Mouse (Mus musculus) stomach, embryonic 16.5 days (tissue): ENCODE results near the gene Zc3h15. TPM values are rescaled to one million over a fixed set of nuclear protein-coding genes. Genes with fewer than 3 reads are reported as not detected.

Source experiments
- ATAC-seq: fragments of 200-750 bp; cut with Nextera tagmentation; 2 replicates; pipeline ENCODE4 v1.8.0; 2017; ENCODE audit warnings: moderate number of reproducible peaks, moderate TSS enrichment; ENCODE audit not compliant: insufficient read depth, low FRiP score
- H3K27ac ChIP-seq: fragments of 300-500 bp; sonication (generic); 2 replicates; pipeline ENCODE4 v1.5.1; 2014; ENCODE audit warnings: low read length
- H3K27me3 ChIP-seq: fragments of 300-500 bp; sonication (generic); 2 replicates; pipeline ENCODE4 v1.6.1; 2014; ENCODE audit warnings: low read length, control low read depth, mixed read lengths; ENCODE audit not compliant: control insufficient read depth, insufficient read depth
- H3K36me3 ChIP-seq: fragments of 300-500 bp; sonication (generic); 2 replicates; pipeline ENCODE4 v1.6.1; 2014; ENCODE audit warnings: low read length; ENCODE audit not compliant: control insufficient read depth, insufficient read depth
- H3K4me1 ChIP-seq: fragments of 300-500 bp; sonication (generic); 2 replicates; pipeline ENCODE4 v1.6.1; 2014; ENCODE audit warnings: low read length, control low read depth, mixed read lengths; ENCODE audit not compliant: control insufficient read depth, insufficient read depth
- H3K4me2 ChIP-seq: fragments of 300-500 bp; sonication (generic); 2 replicates; pipeline ENCODE4 v1.6.1; 2014; ENCODE audit warnings: low read depth, low read length, mixed read lengths
- H3K4me3 ChIP-seq: fragments of 300-500 bp; sonication (generic); replicated peaks from 2 replicates; pipeline ENCODE4 v1.5.1; 2014; ENCODE audit warnings: mild to moderate bottlenecking, low read length
- H3K9ac ChIP-seq: fragments of 300-500 bp; sonication (generic); 2 replicates; pipeline ENCODE4 v1.6.1; 2014; ENCODE audit warnings: low read length
- H3K9me3 ChIP-seq: fragments of 300-500 bp; sonication (generic); replicated peaks from 2 replicates; pipeline ENCODE4 v1.6.1; 2016; ENCODE audit warnings: low read length, control low read depth; ENCODE audit not compliant: control insufficient read depth
- WGBS: fragments of 180-500 bp; shearing (Covaris S2); extraction: QIAGEN DNeasy Blood & Tissue Kit; methylation state at CpG from one replicate; pipeline ENCODE4 v1.1.7; 2014; 5-methylcytosine and 5-hydroxymethylcytosine counted together
- polyA plus RNA-seq: library from polyadenylated mRNA; unstranded; fragments of >200 nt; fragmentation: Nextera tagmentation; extraction: Ambion mirVana; gene quantifications from 2 replicates; pipeline ENCODE4 v1.2.1, GENCODE M21; 2015

Zc3h15 gene
- polyA plus RNA-seq, 1 experiment from 2014 or later: 120 TPM

DNA sequence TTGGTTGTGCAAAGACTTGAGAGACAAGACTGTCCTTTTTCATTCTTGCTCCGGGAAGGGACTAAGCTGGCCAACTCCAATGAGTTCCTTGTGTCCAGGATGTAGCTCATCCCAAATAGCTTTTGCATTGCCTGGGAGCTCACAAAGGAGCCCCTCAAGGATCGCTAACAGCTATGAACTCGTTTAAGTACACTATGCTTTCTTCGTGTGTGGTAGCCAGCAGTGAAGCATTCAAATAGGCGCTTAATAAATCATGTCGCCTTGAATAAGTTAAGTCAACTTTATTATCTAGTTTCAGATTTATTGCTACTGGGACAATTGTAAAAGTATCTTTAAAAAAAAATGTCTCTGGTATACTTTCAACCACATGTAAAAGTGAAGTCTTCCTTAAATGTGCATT is 37.5 kb downstream of the Zc3h15 start:
- ATAC-seq: 0 out of 2 replicates have a peak, but pooled peaks have one; percentile 14
- Histone ChIP-seq H3K36me3 (no peaks in the 10 kb centered on the region), H3K4me1 (peaks cover 6% of the 10 kb centered on the region; the same call in 1 of the 2 replicates), H3K27me3 (no peaks in the 10 kb centered on the region), H3K4me2 (no peak overlapping the region), H3K9me3 (no peaks in the 10 kb centered on the region), H3K27ac (peak overlapping the region; percentile 12), H3K9ac (no peak overlapping the region), H3K4me3 (no peak overlapping the region)
- WGBS: 49% methylated on average over 6 of the region's 6 CpGs

DNA sequence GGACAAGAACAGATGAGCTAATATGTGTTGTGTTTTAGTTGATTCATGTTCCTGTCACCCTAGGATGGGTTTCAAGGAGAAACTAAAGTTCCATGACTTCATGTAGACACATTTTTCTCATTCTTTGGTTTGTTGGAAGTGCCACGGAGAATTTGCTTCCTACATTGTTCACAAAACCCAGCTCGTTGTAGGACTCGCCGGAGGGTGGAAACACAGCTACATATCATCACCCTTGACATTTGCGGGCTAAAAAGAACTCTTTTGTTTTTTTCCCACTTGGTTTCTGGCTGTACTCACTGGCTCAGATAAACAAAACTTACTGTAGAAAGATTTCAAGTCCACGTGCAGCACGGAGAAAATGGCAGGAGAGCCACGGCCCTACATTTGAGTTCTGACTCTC is 38.0 kb downstream of the Zc3h15 start:
- no peak for ATAC-seq
- Histone ChIP-seq H3K9me3 (no peaks in the 10 kb centered on the region), H3K9ac (no peak overlapping the region), H3K36me3 (no peaks in the 10 kb centered on the region), H3K4me3 (no peak overlapping the region), H3K27ac (peak overlapping the region; percentile 46; the same call in 1 of the 2 replicates), H3K27me3 (no peaks in the 10 kb centered on the region), H3K4me1 (peaks cover 6% of the 10 kb centered on the region; the same call in 1 of the 2 replicates), H3K4me2 (no peak overlapping the region)
- WGBS: 33% methylated on average over 8 of the region's 8 CpGs

DNA sequence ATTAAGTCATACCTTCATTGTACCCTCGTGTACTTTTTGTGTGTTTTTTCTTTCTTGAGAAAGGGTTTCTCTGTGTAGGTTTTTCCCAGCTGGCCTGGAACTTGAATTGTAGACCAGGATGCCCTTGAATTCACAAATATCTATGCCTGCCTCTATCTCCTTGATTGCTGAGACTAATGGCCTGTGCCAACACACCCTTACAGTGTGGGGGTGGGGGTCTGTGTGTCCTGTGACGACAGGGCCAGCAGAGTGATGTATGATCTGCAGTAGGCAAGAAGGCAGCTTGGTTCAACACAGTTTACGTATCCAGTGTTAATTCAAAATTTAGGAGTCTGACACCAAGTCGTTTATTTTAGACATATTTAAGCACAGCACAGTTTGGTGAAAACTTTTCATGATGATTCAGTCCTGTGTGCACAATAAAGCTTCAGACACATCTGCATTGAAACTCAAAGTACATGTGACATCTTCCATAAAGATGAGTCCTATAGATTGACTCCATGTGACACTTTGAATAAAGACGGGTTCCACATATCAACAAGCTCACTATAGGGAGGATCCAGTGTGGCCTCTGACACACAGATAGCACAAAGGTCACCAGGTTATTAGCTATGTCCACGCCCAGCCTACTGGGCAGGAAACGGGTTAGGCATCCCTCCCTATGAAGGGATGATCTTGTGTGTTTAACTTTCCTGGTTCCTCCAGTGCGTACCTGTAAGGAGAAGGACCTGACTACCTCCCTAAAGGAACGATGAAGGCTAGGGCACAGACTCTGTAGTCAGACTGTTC is 39.7 kb downstream of the Zc3h15 start:
- H3K4me1 ChIP-seq: peaks cover 6% of the 10 kb centered on the region; the same call in 1 of the 2 replicates
- H3K9ac ChIP-seq: no peak overlapping the region
- H3K4me2 ChIP-seq: no peak overlapping the region
- ATAC-seq: no peak
- H3K4me3 ChIP-seq: no peak overlapping the region
- 0 out of 2 replicates have a peak, but pooled peaks cover under 1% of the 10 kb centered on the region for H3K9me3 ChIP-seq
- H3K27ac ChIP-seq: no peak overlapping the region
- no peaks in the 10 kb centered on the region for H3K27me3 ChIP-seq
- H3K36me3 ChIP-seq: no peaks in the 10 kb centered on the region
- 65% methylated on average over 9 of the region's 9 CpGs for WGBS

DNA sequence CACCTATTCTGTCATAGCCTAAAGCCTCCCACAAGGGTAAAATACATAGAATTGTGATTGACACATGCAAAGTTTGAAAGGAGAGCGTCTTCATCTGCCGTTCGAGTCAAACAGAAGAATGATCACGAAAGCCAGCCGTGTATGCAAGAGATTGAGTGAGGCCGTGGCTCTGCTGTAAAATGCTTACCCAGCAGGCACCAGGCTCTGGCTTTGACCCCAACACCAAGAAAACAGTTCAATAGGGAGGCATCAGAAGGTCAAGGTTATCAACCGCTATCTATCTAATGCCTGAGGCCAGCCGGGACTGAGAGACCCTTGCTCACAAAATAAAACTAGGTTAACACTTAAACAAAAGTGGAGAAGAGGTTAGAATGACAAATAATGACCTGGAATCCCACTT is 40.5 kb downstream of the Zc3h15 start:
- H3K27me3 ChIP-seq: no peaks in the 10 kb centered on the region
- 71% methylated on average over 8 of the region's 8 CpGs for WGBS
- H3K36me3 ChIP-seq: no peaks in the 10 kb centered on the region
- no peak overlapping the region for H3K27ac ChIP-seq
- H3K9ac ChIP-seq: no peak overlapping the region
- no peak overlapping the region for H3K4me3 ChIP-seq
- H3K9me3 ChIP-seq: 0 out of 2 replicates have a peak, but pooled peaks cover 3% of the 10 kb centered on the region
- ATAC-seq: no peak
- peaks cover 6% of the 10 kb centered on the region; the same call in 1 of the 2 replicates for H3K4me1 ChIP-seq
- no peak overlapping the region for H3K4me2 ChIP-seq

DNA sequence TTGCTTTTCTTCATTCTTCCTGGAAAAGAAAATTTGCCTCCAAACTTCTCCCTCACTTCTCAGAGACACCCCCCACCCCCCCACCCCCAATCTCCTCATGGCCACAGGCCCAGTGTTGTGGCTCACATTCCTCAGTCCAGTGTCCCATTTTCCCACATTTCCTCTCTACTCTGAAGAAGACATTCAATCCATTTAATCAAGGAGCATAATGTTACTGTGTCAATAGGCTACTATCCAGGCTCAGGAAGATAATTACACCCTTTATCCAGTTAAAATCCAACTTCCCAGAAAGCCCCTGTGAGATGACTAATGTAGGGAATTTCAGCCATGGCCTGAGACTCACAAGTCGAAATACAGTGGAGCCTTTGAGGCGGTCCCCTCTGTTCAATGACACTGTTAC is 46.1 kb downstream of the Zc3h15 start:
- ATAC-seq: 0 out of 2 replicates have a peak, but pooled peaks have one; percentile 13
- Histone ChIP-seq H3K27me3 (no peaks in the 10 kb centered on the region), H3K4me3 (no peak overlapping the region), H3K36me3 (no peaks in the 10 kb centered on the region), H3K9me3 (0 out of 2 replicates have a peak, but pooled peaks cover 3% of the 10 kb centered on the region), H3K9ac (no peak overlapping the region), H3K4me2 (no peak overlapping the region), H3K27ac (no peak overlapping the region), H3K4me1 (no peaks in the 10 kb centered on the region)
- 47% methylated on average over 2 of the region's 2 CpGs for WGBS

DNA sequence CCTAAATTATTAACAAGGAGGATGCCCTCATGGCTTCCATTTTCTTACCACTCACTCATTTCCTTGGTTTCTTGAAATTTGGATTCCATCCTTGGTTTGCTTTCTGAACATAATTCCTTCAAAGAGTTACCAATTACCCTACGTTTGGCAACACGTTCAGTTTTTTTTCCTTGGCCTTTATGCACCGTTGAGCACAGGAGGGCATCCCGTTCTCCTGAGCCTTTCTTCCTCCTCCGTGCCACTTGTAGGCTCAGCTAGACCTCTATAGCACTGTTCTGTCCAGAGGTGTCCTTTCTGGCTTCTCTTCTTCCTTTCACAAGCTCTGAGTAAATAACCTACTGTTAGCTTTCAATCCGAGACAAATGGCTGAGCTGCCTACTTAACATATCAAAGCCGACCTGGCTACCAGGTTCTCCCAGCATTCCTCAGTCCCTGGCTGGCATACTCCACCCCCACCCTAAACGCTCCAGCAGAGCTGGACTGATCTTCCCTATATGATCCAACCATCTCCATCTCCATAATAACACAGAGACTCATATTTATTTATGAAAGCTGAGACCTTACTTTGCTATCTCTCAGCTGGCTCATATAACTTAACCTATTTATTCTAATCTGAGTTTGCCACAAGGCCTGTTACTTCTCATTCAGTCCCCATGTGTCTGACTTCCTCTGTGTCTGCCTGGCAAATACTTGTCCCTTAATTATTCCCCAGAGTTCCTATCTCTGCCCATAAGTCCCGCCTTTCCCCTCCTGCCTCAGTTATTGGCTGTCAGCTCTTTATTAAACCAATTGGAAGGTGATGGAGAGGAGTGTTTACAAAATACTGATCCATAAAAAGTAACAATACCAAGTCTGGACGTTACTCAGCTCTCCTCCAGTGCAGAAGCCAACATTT is 48.7 kb downstream of the Zc3h15 start:
- no peak for ATAC-seq
- H3K4me2 ChIP-seq: no peak overlapping the region
- no peaks in the 10 kb centered on the region for H3K4me1 ChIP-seq
- H3K9ac ChIP-seq: no peak overlapping the region
- H3K9me3 ChIP-seq: 0 out of 2 replicates have a peak, but pooled peaks cover 3% of the 10 kb centered on the region
- H3K27me3 ChIP-seq: no peaks in the 10 kb centered on the region
- H3K4me3 ChIP-seq: no peak overlapping the region
- no peaks in the 10 kb centered on the region for H3K36me3 ChIP-seq
- 40% methylated on average over 10 of the region's 10 CpGs for WGBS
- H3K27ac ChIP-seq: no peak overlapping the region

DNA sequence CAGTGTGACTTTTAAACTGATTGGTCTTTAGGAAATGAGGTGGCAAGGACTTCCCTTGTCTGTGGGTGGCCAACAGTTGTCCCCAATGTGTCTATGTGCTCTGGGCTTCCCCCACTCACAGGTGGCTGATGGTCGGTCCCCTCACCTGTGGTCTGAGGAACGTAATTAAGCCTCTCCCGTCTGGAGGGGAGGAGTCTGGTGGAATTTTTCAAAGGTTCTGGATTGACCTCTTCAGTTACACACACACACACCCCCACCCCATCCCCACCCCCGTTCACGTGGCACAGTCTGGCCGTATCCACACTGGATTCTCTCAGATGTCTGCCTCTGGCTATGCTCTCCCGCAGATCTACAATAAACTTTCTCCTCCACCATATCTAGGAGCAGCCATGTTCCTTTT is 49.8 kb downstream of the Zc3h15 start:
- Histone ChIP-seq H3K9ac (no peak overlapping the region), H3K4me3 (no peak overlapping the region), H3K36me3 (no peaks in the 10 kb centered on the region), H3K27ac (no peak overlapping the region), H3K9me3 (0 out of 2 replicates have a peak, but pooled peaks cover 2% of the 10 kb centered on the region), H3K27me3 (no peaks in the 10 kb centered on the region), H3K4me1 (no peaks in the 10 kb centered on the region), H3K4me2 (no peak overlapping the region)
- no peak for ATAC-seq
- WGBS: 67% methylated on average over 7 of the region's 7 CpGs

DNA sequence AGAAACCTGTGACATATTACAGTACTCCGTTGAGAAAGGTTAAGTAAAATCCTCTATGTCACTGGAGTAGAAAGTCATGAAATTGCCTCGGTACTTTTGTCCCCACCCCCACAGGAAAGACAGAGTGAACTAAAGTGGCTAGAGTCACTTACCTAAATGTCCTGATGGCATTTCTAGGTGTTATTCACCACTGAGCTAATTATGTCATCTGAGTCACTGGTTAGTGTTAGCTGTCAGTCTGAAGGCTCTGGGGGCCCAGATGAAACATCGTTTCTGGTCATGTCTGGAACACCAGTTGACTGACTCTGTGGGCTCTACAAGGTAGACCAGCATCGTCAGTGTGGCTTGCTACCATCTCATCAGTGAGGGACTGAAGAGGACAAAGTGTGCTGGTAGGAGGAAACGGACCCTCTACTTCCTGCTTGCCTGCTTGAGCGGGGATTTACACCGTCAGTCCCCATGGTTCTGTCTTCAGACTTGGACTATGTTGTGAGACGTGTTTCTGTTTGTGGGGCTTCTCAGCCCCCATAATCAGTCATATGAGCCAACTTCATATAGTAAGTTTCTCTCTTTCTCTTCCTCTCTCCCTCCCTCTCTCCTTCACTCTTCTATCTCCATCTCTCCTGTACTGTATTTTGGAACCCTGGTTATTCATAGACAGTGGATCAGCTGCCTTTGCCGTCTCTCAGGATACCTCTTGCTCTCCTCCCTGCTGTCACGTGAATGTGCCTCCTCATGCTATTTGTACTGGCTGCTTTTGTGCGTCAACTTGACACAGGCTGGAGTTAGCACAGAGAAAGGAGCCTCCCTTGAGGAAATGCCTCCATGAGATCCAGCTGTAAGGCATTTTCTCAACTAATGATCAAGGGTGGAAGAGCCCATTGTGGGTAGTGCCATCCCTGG is 51.4 kb downstream of the Zc3h15 start:
- Histone ChIP-seq H3K4me3 (no peak overlapping the region), H3K36me3 (no peaks in the 10 kb centered on the region), H3K9ac (no peak overlapping the region), H3K9me3 (no peaks in the 10 kb centered on the region), H3K4me2 (no peak overlapping the region), H3K27me3 (no peaks in the 10 kb centered on the region), H3K4me1 (no peaks in the 10 kb centered on the region), H3K27ac (no peak overlapping the region)
- no peak for ATAC-seq
- WGBS: 69% methylated on average over 11 of the region's 11 CpGs
